Mouse (Mus musculus): ENCODE measurements around the gene Bard1.

DNA sequence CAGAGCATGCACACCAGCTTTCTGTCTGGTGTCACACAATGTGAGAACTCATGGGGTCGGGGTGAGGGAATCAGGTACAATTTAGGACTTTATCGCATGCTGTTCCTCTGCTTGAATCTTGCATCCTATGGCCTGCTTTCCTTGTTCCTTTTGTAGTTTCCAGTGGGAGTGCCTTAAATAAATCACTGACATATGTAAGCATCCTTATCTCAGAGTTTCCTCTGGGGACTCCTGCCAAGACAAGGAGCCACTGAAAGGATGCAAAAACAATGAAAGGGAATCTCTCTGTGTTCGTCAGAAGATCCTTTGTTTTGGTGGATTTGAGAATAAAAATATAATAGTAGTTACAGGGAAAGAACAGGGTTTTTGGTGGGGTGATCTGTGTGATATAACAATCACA is 106.2 kb downstream of the Bard1 start:
- no peak for TF ChIP-seq TAL1 (IDR thresholded peaks at IDR 0.05; ENCODE audit: low read length)
- TF ChIP-seq GATA1 (IDR thresholded peaks at IDR 0.05; ENCODE audit: low read length), result no peak

Data from erythroblast, embryonic 14.5 days (primary cell).